Mouse (Mus musculus): ENCODE measurements around the gene Fkbpl. TPM values are rescaled to one million over a fixed set of nuclear protein-coding genes. Genes with fewer than 3 reads are reported as not detected.
A peak's percentile ranks its signal among the peaks of the same experiment; 100 is the strongest.

Gene Fkbpl
- polyA plus RNA-seq, 1 experiment from 2014 or later: 4.0 TPM

DNA sequence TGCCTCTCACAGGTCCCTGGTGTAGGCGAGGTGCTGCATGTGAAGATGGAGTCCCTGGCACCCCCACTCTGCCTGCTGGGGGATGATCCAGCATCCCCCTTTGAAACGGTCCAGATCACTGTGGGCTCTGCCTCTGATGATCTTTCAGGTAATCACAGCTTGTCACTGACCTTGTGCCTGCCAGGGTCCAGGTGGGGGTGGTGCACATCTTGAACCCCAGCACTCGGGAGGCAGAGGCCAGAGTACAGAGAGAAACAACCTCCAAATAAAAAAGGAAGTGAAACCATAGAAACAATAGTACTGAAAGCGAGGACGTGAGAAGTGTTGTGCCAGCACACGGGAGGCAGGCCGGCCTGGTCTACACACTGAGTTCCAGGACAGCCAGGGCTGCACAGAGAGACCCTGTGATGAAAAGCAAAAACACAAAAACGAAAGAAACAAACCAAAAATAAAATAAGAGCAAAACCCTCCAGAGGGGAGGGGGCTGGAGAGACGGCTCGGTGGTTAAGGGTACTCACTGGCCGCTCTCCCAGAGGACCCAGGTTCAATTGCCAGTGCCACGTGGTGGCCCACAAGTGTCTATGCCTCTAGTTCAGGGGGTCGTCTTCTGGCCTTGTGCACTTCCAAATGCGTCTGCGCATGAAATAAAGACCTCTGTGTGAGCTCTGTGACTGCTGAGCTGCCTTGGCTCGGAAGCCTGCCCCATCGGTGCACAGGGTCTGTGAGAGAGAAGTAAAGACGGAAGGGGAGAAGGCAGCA, 4.7 kb downstream of the Fkbpl start:
- no peak for ATAC-seq (ENCODE audit: insufficient read depth)
- Histone ChIP-seq H3K9me3 (replicated peaks) (no peaks in the 10 kb centered on the region), H3K27ac (replicated peaks) (no peak overlapping the region), H3K27me3 (no peaks in the 10 kb centered on the region), H3K4me1 (replicated peaks) (peaks cover 50% of the 10 kb centered on the region), H3K9ac (no peak overlapping the region), H3K4me3 (replicated peaks) (no peak overlapping the region), H3K36me3 (replicated peaks) (peaks cover 50% of the 10 kb centered on the region), H3K4me2 (no peak overlapping the region)
- WGBS (ENCODE audit: insufficient replicate concordance): 73% methylated on average over 18 of the region's 18 CpGs

DNA sequence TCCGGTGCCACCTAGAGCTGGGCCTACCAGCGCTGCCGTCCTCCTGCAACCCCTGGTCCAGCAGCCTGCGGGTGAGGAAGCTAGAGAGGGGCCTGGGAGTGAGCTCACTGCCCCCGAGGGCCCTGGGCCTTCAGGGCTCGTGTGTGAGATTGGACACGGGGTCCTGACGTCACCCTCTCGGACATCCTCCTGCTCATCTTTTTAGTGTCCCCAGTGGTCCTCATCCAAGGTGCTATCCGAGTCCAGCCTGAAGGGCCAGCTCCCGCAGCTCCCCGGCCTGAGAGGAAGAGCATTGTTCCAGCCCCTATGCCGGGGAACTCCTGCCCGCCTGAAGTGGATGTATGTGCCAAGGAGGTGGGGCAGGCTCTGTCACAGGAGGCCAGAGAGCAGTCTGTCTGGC, 6.2 kb downstream of the Fkbpl start:
- WGBS (ENCODE audit: insufficient replicate concordance): 84% methylated on average over 14 of the region's 14 CpGs

DNA sequence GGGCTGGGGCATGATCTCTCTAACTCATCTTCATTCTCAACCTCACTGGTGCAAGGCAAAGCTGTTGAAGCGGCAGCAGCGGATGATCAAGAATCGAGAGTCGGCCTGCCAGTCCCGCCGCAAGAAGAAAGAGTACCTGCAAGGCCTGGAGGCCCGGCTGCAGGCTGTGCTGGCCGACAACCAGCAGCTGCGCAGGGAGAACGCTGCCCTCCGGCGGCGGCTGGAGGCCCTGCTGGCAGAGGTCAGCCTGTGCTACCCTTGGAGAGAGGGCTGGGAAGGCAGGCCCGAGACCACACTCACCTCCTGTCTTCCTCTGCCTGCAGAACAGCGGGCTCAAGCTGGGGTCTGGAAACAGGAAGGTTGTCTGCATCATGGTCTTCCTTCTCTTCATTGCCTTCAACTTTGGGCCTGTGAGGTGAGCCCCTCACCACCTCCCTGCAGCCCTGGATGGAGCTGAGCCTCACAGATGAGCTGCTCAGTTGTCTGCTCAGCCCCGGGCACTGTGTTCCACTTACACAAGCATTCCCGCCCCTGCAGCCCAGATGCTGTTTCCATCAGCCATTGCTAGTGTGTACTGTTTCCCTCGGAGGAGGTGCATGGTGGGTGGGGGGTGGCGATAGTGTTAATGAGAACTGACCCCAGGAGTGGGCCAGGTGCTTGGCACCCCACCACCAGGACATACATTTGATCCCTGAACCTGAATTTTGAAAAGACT, 7.1 kb downstream of the Fkbpl start:
- Histone ChIP-seq H3K9me3 (replicated peaks) (no peaks in the 10 kb centered on the region), H3K9ac (no peak overlapping the region), H3K4me3 (replicated peaks) (no peak overlapping the region), H3K4me1 (replicated peaks) (peaks cover 27% of the 10 kb centered on the region), H3K27ac (replicated peaks) (no peak overlapping the region), H3K36me3 (replicated peaks) (peaks cover 50% of the 10 kb centered on the region), H3K27me3 (no peaks in the 10 kb centered on the region), H3K4me2 (no peak overlapping the region)
- WGBS (ENCODE audit: insufficient replicate concordance): 62% methylated on average over 19 of the region's 19 CpGs
- no peak for ATAC-seq (ENCODE audit: insufficient read depth)

More for the DNA sequence above, 6.2 kb downstream of the Fkbpl start:
- peaks cover 50% of the 10 kb centered on the region for H3K36me3 ChIP-seq (replicated peaks)
- no peak overlapping the region for H3K9ac ChIP-seq
- no peak overlapping the region for H3K4me2 ChIP-seq
- peaks cover 35% of the 10 kb centered on the region for H3K4me1 ChIP-seq (replicated peaks)
- H3K4me3 ChIP-seq (replicated peaks): no peak overlapping the region
- ATAC-seq (ENCODE audit: insufficient read depth): no peak
- no peaks in the 10 kb centered on the region for H3K27me3 ChIP-seq
- H3K9me3 ChIP-seq (replicated peaks): no peaks in the 10 kb centered on the region
- no peak overlapping the region for H3K27ac ChIP-seq (replicated peaks)

DNA sequence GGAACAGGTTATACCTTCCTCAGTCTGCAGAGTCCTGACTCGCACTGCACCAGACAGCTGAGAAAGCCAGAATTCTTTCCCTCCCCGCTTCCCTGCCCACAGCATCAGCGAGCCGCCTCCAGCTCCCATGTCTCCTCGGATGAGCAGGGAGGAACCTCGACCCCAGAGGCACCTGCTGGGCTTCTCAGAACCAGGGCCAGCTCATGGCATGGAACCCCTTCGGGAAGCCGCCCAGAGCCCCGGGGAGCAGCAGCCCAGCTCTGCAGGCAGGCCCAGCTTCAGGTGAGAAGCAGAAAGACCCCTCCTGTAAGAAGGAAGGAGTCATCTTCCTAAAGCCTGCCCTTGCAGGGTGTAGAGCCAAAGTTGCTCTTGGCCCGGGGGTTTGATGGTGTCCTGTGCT, 8.0 kb downstream of the Fkbpl start:
- WGBS (ENCODE audit: insufficient replicate concordance): 79% methylated on average over 10 of the region's 10 CpGs
- Histone ChIP-seq H3K4me1 (replicated peaks) (peaks cover 21% of the 10 kb centered on the region), H3K9me3 (replicated peaks) (no peaks in the 10 kb centered on the region), H3K9ac (no peak overlapping the region), H3K27me3 (no peaks in the 10 kb centered on the region), H3K27ac (replicated peaks) (no peak overlapping the region), H3K4me2 (no peak overlapping the region), H3K36me3 (replicated peaks) (peaks cover 50% of the 10 kb centered on the region), H3K4me3 (replicated peaks) (no peak overlapping the region)
- no peak for ATAC-seq (ENCODE audit: insufficient read depth)

DNA sequence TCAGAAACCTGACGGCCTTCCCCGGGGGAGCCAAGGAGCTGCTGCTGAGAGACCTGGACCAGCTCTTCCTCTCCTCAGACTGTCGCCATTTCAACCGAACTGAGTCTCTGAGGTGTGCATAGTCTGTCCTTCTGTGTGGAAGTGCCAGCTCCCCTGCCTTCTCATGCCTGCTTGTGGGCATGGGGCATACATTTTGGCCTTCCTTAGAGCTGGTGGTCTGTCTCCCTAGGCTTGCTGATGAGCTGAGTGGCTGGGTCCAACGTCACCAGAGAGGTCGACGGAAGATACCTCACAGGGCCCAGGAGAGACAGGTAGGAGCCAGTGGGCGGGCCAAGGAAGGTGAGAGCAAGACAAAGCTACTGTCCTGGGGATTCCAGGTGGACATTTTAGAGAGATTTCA, 8.4 kb downstream of the Fkbpl start:
- peaks cover 17% of the 10 kb centered on the region for H3K4me1 ChIP-seq (replicated peaks)
- peaks cover 50% of the 10 kb centered on the region for H3K36me3 ChIP-seq (replicated peaks)
- no peak overlapping the region for H3K9ac ChIP-seq
- no peak for ATAC-seq (ENCODE audit: insufficient read depth)
- no peak overlapping the region for H3K4me3 ChIP-seq (replicated peaks)
- no peaks in the 10 kb centered on the region for H3K9me3 ChIP-seq (replicated peaks)
- no peaks in the 10 kb centered on the region for H3K27me3 ChIP-seq
- H3K27ac ChIP-seq (replicated peaks): no peak overlapping the region
- WGBS (ENCODE audit: insufficient replicate concordance): 88% methylated on average over 8 of the region's 8 CpGs
- H3K4me2 ChIP-seq: no peak overlapping the region

DNA sequence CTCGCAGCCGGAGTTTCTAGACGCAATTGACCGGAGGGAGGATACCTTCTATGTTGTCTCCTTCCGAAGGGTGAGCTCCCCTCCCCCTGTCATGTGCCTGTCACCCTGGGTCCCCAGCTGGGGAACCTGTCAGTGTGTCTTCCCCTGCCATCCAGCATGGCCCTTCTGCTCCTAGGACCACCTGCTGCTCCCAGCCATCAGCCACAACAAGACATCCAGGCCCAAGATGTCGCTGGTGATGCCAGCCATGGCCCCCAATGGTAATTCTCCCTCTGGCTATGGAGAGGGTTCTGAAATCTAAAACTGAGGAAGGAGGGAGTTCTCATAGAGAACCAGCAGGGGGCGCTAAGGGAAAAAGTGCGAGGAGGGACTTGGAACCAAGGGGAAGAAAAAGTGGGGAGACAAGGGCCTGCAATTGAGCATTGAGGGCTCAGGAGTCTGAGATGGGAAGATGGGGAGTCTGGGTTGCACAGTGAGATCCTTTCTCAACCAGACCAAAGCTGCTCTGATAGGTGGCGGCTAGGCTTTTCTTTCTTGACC, 9.3 kb downstream of the Fkbpl start:
- ATAC-seq (ENCODE audit: insufficient read depth): no peak
- Histone ChIP-seq H3K27ac (replicated peaks) (no peak overlapping the region), H3K4me2 (no peak overlapping the region), H3K27me3 (peaks cover 7% of the 10 kb centered on the region; the same call in 1 of the 2 replicates), H3K36me3 (replicated peaks) (peaks cover 46% of the 10 kb centered on the region), H3K9me3 (replicated peaks) (no peaks in the 10 kb centered on the region), H3K4me3 (replicated peaks) (no peak overlapping the region), H3K9ac (no peak overlapping the region), H3K4me1 (replicated peaks) (peaks cover 8% of the 10 kb centered on the region)
- WGBS (ENCODE audit: insufficient replicate concordance): 60% methylated on average over 9 of the region's 9 CpGs

DNA sequence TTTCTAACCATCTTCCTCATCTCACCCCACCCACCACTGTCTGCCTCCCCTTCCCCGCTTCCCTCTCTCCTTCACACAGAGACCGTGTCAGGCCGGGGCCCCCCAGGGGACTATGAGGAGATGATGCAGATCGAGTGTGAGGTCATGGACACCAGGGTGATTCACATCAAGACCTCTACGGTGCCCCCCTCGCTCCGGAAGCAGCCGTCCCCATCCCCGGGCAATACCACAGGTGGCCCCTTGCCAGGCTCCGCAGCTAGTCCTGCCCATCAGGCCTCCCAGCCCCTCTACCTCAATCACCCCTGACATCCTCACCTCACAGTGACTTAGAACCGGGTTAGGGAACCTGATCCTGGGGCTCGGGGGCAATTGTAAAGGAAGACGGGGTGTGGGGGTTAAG, 9.8 kb downstream of the Fkbpl start:
- peaks cover 40% of the 10 kb centered on the region for H3K36me3 ChIP-seq (replicated peaks)
- H3K9me3 ChIP-seq (replicated peaks): no peaks in the 10 kb centered on the region
- no peak overlapping the region for H3K4me3 ChIP-seq (replicated peaks)
- no peak overlapping the region for H3K4me2 ChIP-seq
- peaks cover 3% of the 10 kb centered on the region; the same call in 1 of the 2 replicates for H3K4me1 ChIP-seq (replicated peaks)
- no peak overlapping the region for H3K9ac ChIP-seq
- WGBS (ENCODE audit: insufficient replicate concordance): 79% methylated on average over 13 of the region's 13 CpGs
- peaks cover 13% of the 10 kb centered on the region for H3K27me3 ChIP-seq
- ATAC-seq (ENCODE audit: insufficient read depth): no peak
- H3K27ac ChIP-seq (replicated peaks): no peak overlapping the region

DNA sequence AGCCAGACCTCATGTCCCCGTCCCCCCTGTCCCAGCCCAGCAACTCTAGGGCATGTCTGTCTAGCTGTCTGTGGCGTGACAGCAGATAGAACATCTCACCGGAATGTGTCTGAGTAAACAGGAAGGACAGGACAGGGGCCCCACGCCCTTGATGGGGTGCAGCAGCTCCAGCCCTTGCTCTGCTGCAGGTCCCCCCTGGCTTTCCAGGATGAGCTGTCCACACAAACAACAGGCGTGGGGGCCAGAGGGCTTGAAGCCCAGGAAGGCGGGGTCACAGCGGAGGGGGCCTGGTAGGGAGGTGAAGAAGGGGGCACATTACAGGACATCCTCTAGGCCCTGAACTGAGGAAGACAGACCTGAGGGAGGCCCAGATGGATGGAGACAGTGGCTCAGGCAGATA, 10.6 kb downstream of the Fkbpl start:
- no peak overlapping the region for H3K9ac ChIP-seq

DNA sequence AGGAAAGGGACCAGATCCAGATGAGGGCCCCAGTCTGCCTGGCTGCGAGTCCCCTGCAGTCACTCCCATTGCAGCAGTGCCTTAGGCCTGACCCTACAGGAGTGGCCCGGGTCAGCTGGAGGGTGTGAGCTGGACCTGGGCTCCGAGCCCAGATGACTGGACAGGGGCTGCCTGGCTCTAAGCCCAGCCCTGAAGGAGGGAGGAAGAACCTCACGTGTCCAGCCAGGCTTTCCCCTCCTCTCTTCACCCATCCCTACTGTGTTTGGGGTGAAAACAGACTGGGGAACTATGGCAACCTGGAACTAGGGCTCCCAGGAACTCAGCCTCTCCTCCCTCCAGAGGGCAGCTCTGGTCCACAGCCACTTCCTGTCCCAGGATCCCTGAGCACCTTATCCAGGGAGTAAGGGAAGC, 11.0 kb downstream of the Fkbpl start:
- ATAC-seq (ENCODE audit: insufficient read depth): peak; percentile 62; the same call in 1 of the 2 replicates
- Histone ChIP-seq H3K27me3 (peaks cover 25% of the 10 kb centered on the region), H3K36me3 (replicated peaks) (peaks cover 28% of the 10 kb centered on the region), H3K4me2 (no peak overlapping the region), H3K9ac (no peak overlapping the region), H3K27ac (replicated peaks) (no peak overlapping the region), H3K4me3 (replicated peaks) (no peak overlapping the region), H3K9me3 (replicated peaks) (no peaks in the 10 kb centered on the region), H3K4me1 (replicated peaks) (no peaks in the 10 kb centered on the region)
- 47% methylated on average over 4 of the region's 4 CpGs for WGBS (ENCODE audit: insufficient replicate concordance)

More for the DNA sequence above, 10.6 kb downstream of the Fkbpl start:
- H3K36me3 ChIP-seq (replicated peaks): peaks cover 32% of the 10 kb centered on the region
- no peak overlapping the region for H3K27ac ChIP-seq (replicated peaks)
- H3K27me3 ChIP-seq: peaks cover 20% of the 10 kb centered on the region
- WGBS (ENCODE audit: insufficient replicate concordance): 48% methylated on average over 7 of the region's 7 CpGs
- no peak overlapping the region for H3K4me2 ChIP-seq
- ATAC-seq (ENCODE audit: insufficient read depth): no peak
- no peaks in the 10 kb centered on the region for H3K4me1 ChIP-seq (replicated peaks)
- H3K4me3 ChIP-seq (replicated peaks): no peak overlapping the region
- H3K9me3 ChIP-seq (replicated peaks): no peaks in the 10 kb centered on the region

DNA sequence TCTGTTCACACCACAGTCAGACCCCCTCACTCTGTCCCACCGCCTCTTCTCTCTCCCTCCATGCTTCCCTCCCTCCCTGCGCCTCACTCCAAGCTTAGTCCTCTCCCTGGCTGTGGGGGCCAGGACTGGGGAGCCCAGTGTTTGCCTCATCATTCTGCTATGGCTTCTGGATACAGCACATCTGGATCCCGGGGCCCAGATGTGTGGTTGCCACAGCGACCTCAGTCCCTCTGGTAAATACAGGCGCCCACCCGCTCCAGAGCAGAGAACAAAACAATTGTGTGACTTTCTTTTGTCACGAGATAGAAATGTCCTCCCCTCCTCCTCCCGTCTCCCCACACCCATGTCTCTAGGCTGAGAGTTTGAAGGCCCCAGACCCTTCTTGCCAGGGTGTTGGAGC, 12.1 kb downstream of the Fkbpl start:
- no peak overlapping the region for H3K4me2 ChIP-seq
- ATAC-seq (ENCODE audit: insufficient read depth): no peak
- peaks cover 2% of the 10 kb centered on the region; the same call in 1 of the 2 replicates for H3K4me1 ChIP-seq (replicated peaks)
- H3K36me3 ChIP-seq (replicated peaks): peaks cover 20% of the 10 kb centered on the region
- H3K4me3 ChIP-seq (replicated peaks): no peak overlapping the region
- no peak overlapping the region for H3K9ac ChIP-seq
- no peaks in the 10 kb centered on the region for H3K9me3 ChIP-seq (replicated peaks)
- H3K27me3 ChIP-seq: peaks cover 35% of the 10 kb centered on the region
- WGBS (ENCODE audit: insufficient replicate concordance): 59% methylated on average over 8 of the region's 8 CpGs
- no peak overlapping the region for H3K27ac ChIP-seq (replicated peaks)

DNA sequence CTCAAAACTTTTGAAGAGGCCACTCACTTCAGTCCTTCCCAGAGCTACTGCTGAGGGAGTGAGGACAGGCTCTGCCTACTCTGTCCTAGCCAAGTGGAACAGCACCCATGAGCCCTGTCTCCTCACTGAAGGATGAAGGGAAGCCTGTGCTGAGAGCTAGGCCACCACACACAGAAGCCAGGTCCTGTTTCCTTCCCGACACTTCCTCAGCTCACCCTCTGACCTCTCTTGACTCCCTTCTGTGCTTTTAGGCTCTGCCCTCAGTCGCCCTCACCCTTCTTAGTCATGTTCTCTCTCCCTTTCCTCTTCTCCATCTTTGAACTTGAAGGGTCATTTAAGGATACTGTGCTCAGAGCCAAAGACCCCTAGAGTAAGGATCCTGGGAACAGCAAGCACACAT, 12.7 kb downstream of the Fkbpl start:
- WGBS (ENCODE audit: insufficient replicate concordance): 26% methylated on average over 2 of the region's 2 CpGs
- Histone ChIP-seq H3K4me2 (no peak overlapping the region), H3K27ac (replicated peaks) (no peak overlapping the region), H3K36me3 (replicated peaks) (peaks cover 14% of the 10 kb centered on the region), H3K4me3 (replicated peaks) (no peak overlapping the region), H3K9ac (no peak overlapping the region), H3K4me1 (replicated peaks) (peaks cover 2% of the 10 kb centered on the region; the same call in 1 of the 2 replicates), H3K27me3 (peaks cover 36% of the 10 kb centered on the region), H3K9me3 (replicated peaks) (no peaks in the 10 kb centered on the region)
- no peak for ATAC-seq (ENCODE audit: insufficient read depth)
